Mouse (Mus musculus) cerebellum, adult 2 months (tissue): ENCODE data around the gene Pard3b. TPM values are rescaled to one million over a fixed set of nuclear protein-coding genes. Genes with fewer than 3 reads are reported as not detected.

Source experiments
- DNase-seq, 2 experiments: peaks; one replicate each; pipeline ENCODE4 v3.0.0; 2021
- H3K27ac ChIP-seq: fragments of 200-500 bp; 2 replicates; pipeline ENCODE4 v1.5.1; 2012; ENCODE audit warnings: low read length, control low read depth, inconsistent platforms; ENCODE audit not compliant: insufficient read depth
- H3K27me3 ChIP-seq: fragments of 200-500 bp; 2 replicates; pipeline ENCODE4 v1.6.1; 2012; ENCODE audit warnings: inconsistent platforms, mild to moderate bottlenecking, low read length, moderate library complexity; ENCODE audit not compliant: control insufficient read depth, insufficient read depth
- H3K4me1 ChIP-seq: fragments of 200-500 bp; 2 replicates; pipeline ENCODE4 v1.6.1; 2011; ENCODE audit warnings: low read length; ENCODE audit not compliant: control insufficient read depth, insufficient read depth
- H3K4me3 ChIP-seq: fragments of 200-500 bp; replicated peaks from 2 replicates; pipeline ENCODE3; 2011; ENCODE audit warnings: mild to moderate bottlenecking, low read depth, low read length, control low read depth; ENCODE audit not compliant: insufficient read depth
- CTCF ChIP-seq: fragments of 200-500 bp; IDR thresholded peaks from 2 replicates; pipeline ENCODE4 v1.5.1; 2011; ENCODE audit warnings: low read depth, mild to moderate bottlenecking, control low read depth, low read length, moderate library complexity, borderline replicate concordance; ENCODE audit not compliant: insufficient read depth
- POLR2A ChIP-seq: fragments of 200-500 bp; IDR thresholded peaks from 2 replicates; pipeline ENCODE4 v1.6.1; 2011; ENCODE audit warnings: low read length, control low read depth, borderline replicate concordance; ENCODE audit not compliant: insufficient read depth
- WGBS: fragments of 180-500 bp; shearing (Covaris S2); methylation state at CpG from one replicate; pipeline ENCODE4 v1.1.7; 2018; 5-methylcytosine and 5-hydroxymethylcytosine counted together
- polyA plus RNA-seq: library from polyadenylated mRNA; depleted of rRNA; stranded (reverse); fragments of >200 nt; gene quantifications from 2 replicates; pipeline ENCODE4 v1.2.3, GENCODE M21; 2012

The Pard3b gene
- polyA plus RNA-seq, 1 experiment = 1.3 TPM

DNA sequence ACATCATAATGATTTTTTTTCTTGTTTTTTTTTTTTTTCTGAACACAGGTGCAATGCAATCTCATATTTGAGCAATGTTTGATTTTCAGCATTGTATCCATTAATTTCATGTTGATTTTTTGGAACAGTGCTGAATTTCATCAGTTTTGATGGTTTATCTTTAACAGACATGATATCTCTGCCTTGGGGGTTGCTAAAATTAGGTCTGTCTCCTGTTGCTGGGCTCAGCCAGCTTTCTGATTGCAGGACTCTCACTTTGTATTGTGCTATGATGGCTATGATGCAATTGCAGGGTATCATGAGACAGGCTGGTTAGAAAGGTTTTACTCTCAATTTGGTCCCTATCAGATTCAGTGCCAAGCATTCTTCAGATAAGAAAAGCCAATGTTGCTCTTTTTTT is 11.3 kb downstream of the Pard3b start:
- DNase-seq = no peak
- H3K4me3 ChIP-seq = no peak overlapping the region
- TF ChIP-seq POLR2A = no peak
- no peaks in the 10 kb centered on the region for H3K27me3 ChIP-seq
- no peak overlapping the region for H3K27ac ChIP-seq
- H3K4me1 ChIP-seq = no peaks in the 10 kb centered on the region

- no peak for DNase-seq
- H3K27me3 ChIP-seq = no peaks in the 10 kb centered on the region
- no peaks in the 10 kb centered on the region for H3K4me1 ChIP-seq
- no peak overlapping the region for H3K27ac ChIP-seq
- H3K4me3 ChIP-seq = no peak overlapping the region
- no peak for TF ChIP-seq CTCF
- TF ChIP-seq POLR2A = no peak
- 44% methylated on average over 1 of the region's 1 CpGs for whole genome bisulfite sequencing
These were observed 13.0 kb downstream of the Pard3b start for GRCm38 (mm10) chr1:61651454-61652271.

DNA sequence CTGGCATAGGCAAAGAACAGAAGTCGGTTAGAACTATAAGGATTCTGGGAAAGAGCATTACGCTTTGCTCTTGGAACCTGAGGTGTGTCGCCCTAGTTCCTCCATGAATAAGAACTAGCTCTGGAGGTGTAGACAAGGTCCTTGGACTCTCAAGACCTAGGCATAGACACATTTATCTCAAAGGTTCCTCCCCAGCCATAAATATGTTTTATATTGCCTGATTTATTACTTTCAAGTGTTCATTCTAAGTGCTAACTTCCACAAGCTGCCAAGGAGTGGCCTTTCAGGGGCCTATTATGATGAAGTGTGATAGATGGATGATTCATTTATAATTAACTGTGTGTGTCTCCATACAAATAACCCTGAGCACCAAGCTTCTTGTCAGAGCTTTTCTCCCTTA is 19.1 kb downstream of the Pard3b start:
- Histone ChIP-seq H3K27ac (no peak overlapping the region), H3K4me3 (no peak overlapping the region), H3K27me3 (no peaks in the 10 kb centered on the region), H3K4me1 (no peaks in the 10 kb centered on the region)
- no peak for DNase-seq
- TF ChIP-seq CTCF (no peak), POLR2A (no peak)
- WGBS = 97% methylated on average over 3 of the region's 3 CpGs

GRCm38 (mm10) chr1:61659931-61660330 is 21.3 kb downstream of the Pard3b start:
- Histone ChIP-seq H3K27ac (no peak overlapping the region), H3K4me1 (no peaks in the 10 kb centered on the region), H3K4me3 (no peak overlapping the region), H3K27me3 (no peaks in the 10 kb centered on the region)
- no peak for DNase-seq
- TF ChIP-seq CTCF = no peak
- TF ChIP-seq POLR2A = no peak
- WGBS = 79% methylated on average over 3 of the region's 3 CpGs

GRCm38 (mm10) chr1:61685221-61685814 is 46.7 kb downstream of the Pard3b start:
- no peaks in the 10 kb centered on the region for H3K27me3 ChIP-seq
- H3K4me1 ChIP-seq = no peaks in the 10 kb centered on the region
- no peak for TF ChIP-seq POLR2A
- no peak for TF ChIP-seq CTCF
- H3K4me3 ChIP-seq = no peak overlapping the region
- no peak for DNase-seq
- WGBS = 26% methylated on average over 8 of the region's 8 CpGs
- no peak overlapping the region for H3K27ac ChIP-seq

DNA sequence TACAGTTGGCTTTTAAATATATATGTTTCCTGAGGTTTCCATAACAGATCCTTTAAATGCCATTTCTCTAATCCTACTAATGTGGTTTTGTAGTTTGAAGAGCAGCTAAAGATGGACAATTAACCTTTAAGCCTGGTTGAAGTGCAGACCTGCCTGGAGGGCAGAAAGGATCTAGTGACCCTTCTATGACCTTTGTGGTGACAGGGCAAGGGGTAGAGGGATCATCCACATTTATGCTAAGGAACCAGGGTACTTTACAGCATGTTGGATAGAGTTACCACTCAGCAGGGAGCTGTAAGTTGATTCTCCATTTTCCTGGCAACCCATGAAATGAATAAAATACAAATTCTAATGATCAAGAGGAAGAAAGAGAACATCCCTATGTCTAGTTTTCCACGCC is 47.3 kb downstream of the Pard3b start:
- H3K27me3 ChIP-seq = no peaks in the 10 kb centered on the region
- H3K4me3 ChIP-seq = no peak overlapping the region
- no peak for DNase-seq
- TF ChIP-seq CTCF (no peak), POLR2A (no peak)
- no peaks in the 10 kb centered on the region for H3K4me1 ChIP-seq
- WGBS = 92% methylated on average over 1 of the region's 1 CpGs
- no peak overlapping the region for H3K27ac ChIP-seq

- WGBS = 68% methylated on average over 3 of the region's 3 CpGs
- Histone ChIP-seq H3K4me3 (no peak overlapping the region), H3K27me3 (no peaks in the 10 kb centered on the region), H3K4me1 (no peaks in the 10 kb centered on the region), H3K27ac (no peak overlapping the region)
- TF ChIP-seq CTCF (no peak), POLR2A (no peak)
- no peak for DNase-seq
These were observed 49.7 kb downstream of the Pard3b start for GRCm38 (mm10) chr1:61688301-61688700.

- Histone ChIP-seq H3K4me3 (no peak overlapping the region), H3K4me1 (no peaks in the 10 kb centered on the region), H3K27ac (no peak overlapping the region), H3K27me3 (no peaks in the 10 kb centered on the region)
- TF ChIP-seq POLR2A (no peak), CTCF (no peak)
- WGBS = 77% methylated on average over 10 of the region's 10 CpGs
- DNase-seq = no peak
These were observed 60.0 kb downstream of the Pard3b start for GRCm38 (mm10) chr1:61698462-61699218.
